Mouse (Mus musculus): Measurements from ENCODE around the gene Cst7. TPM values are rescaled to one million over a fixed set of nuclear protein-coding genes. Genes with fewer than 3 reads are reported as not detected.
"Not testable (repeated sequence)": the region's sequence is repeated elsewhere in the genome, so short reads cannot be mapped to it uniquely, and the experiment has no call there.

Gene Cst7
- total RNA-seq (2015) (422 and 485 TPM in 2 replicates), total RNA-seq (2017) (323 and 389 TPM in 2 replicates)

- peak; percentile 67 for ATAC-seq (replicated peaks; ENCODE audit: poor library complexity)
Measured at GRCm38 (mm10) chr2:150569847-150570590, at the start of gene Cst7. TSS of gene Cst7 (plus strand) at chr2:150570415.

DNA sequence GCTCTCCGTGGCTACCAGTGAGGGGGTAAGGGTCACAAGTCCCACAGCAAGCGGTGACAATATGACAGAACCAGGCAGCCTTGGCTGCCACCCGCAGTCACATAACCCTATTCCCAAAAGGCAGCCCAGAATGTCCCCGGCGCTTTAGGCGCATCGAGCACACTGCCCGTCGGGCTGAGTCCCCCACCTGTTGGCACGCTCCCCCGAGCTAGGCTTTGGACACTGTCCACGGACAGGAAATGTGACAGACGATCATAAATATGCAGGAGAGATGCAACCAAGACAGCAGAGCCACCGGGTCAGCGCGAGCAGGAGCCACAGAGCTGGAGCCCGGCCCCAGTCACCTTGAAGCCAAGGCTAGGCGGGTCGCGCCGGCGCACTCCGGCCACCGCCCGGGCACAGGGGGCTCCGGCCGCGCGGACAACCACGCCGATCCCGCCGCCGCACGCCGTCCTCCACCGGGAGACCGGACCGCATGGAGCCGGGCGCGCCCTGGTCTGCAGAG, 44.5 kb upstream of the Cst7 start:
- ATAC-seq (replicated peaks; ENCODE audit: poor library complexity) = no peak

DNA sequence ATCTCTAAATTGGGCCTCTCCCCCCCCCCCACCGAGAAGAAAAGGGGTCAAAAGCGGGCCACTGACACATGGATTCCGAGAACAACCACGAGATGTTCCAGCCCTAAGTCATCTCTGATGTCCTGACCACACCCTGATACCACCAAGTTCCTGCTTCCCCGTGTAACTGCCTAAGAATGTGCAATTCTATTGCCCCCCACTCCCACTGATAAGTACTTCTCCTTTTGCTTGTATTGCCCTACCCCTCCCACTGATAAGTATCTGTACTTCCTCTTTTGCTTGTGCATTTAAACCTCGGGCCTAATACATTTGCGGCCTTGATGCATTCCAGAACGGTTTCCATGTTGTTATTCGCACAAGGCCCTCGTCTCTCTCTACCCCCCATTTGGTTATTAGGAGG, 20.6 kb upstream of the Cst7 start:
- ATAC-seq (replicated peaks; ENCODE audit: poor library complexity) = not testable (repeated sequence)

DNA sequence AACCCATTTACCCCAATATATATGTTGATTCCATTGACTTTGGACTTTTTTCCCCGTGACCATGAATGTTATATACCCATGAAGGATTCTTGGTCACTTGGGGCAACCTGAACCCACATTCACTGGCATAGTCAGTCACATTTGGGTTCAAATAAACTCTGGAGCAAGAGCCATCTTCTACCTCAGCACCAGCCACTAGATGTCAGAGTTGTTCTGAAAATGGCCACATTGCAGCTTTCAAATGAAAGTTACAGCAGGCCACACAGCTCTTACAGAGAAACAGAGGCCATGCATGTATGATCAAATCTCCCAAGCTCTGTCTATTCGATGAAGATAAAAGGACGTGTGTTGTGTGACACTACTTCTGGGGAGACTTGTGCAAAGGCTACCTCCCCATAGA, 11.6 kb upstream of the Cst7 start:
- ATAC-seq (replicated peaks; ENCODE audit: poor library complexity) = peak; percentile 100

DNA sequence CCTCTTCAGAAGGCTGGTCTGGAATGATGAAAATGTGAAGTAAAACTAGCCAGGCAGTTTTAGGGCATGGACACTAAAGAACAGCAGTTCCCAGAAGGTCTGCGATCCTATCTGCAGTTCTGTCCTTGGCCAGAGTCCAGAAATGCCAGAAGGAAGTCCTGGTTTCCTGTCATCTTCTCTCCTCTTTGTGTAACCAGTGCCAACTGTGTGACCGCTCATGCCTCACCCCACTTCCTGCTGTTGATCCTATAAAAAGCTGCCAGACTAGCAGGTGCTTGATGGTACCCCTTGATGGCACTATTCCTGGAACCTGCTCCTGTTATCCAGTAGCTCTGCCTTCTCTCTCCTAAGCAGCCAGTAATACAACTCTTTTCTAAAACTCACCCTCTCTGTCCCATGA, 3.2 kb upstream of the Cst7 start:
- ATAC-seq (replicated peaks; ENCODE audit: poor library complexity) = peak; percentile 51

- ATAC-seq (replicated peaks; ENCODE audit: poor library complexity) = no peak
Measured at GRCm38 (mm10) chr2:150570761-150571160, 546 bp downstream of the Cst7 start.

- ATAC-seq (replicated peaks; ENCODE audit: poor library complexity) = peak; percentile 48
Measured at GRCm38 (mm10) chr2:150572463-150572862, 2.2 kb downstream of the Cst7 start.

- no peak for ATAC-seq (replicated peaks; ENCODE audit: poor library complexity)
Measured at GRCm38 (mm10) chr2:150576256-150576655, 6.0 kb downstream of the Cst7 start.

GRCm38 (mm10) chr2:150578603-150579002, 8.4 kb downstream of the Cst7 start:
- ATAC-seq (replicated peaks; ENCODE audit: poor library complexity) = no peak

DNA sequence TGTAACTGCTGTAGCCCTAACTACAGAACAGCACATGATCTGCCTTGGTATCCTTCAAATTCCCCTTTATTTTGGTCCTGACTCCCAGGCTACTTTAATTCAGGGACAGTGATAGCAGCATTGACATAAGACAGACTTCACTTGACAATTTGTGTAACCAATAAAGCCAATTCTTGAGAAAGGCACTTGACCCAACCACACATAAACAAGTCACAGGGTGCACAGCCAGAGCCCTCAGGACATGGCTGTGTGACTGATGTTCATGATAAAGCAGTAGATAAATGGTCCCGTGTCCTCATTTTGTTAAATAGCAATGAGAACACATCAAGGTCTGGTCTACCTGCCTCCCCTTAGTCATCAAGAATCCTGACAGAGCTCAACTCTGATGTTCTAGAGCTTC, 9.4 kb downstream of the Cst7 start:
- ATAC-seq (replicated peaks; ENCODE audit: poor library complexity) = no peak

GRCm38 (mm10) chr2:150589076-150589475, 18.9 kb downstream of the Cst7 start:
- ATAC-seq (replicated peaks; ENCODE audit: poor library complexity) = no peak

- peak; percentile 29 for ATAC-seq (replicated peaks; ENCODE audit: poor library complexity)
Measured at GRCm38 (mm10) chr2:150595411-150596190, 25.4 kb downstream of the Cst7 start.

DNA sequence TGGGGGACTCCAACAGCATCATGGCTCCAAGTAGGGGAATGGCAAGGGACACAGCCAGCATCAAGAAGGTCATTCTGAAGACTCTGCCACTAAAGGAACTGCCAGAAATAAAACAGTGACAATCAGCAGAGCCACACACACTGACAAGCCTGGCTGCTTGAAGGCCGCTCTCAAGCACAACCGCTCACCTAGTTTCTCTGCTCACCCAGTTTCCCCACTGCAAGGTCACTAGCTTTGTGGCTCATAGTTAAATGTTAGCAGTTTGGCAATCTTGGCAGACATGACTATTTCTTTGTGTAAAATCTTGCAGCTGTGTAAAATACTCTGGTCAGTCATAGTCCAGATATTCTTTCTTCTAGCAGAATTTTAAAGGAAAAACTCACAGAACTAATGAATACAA, 30.0 kb downstream of the Cst7 start:
- ATAC-seq (replicated peaks; ENCODE audit: poor library complexity) = no peak

DNA sequence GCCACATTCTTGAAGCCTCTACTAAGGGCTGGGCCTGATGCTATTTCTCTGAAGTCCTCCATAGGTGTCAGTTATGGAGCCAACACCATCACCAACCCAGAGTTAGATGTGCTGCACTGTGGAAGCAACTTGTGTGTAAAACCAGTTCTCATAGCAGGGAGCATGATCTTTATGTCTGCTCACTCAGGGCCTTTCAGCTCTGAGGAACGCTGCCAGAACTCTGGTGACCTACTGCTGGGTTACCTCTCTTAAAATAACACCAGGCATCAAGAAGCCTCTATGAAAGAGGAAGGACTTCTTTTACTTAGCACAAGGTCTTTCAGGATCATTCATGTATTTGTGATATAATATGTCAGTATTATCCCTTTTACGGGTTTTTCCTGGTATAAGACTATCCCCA, 32.0 kb downstream of the Cst7 start:
- ATAC-seq (replicated peaks; ENCODE audit: poor library complexity) = no peak

- peak; percentile 15 for ATAC-seq (replicated peaks; ENCODE audit: poor library complexity)
Measured at GRCm38 (mm10) chr2:150604802-150605201, 34.6 kb downstream of the Cst7 start.

DNA sequence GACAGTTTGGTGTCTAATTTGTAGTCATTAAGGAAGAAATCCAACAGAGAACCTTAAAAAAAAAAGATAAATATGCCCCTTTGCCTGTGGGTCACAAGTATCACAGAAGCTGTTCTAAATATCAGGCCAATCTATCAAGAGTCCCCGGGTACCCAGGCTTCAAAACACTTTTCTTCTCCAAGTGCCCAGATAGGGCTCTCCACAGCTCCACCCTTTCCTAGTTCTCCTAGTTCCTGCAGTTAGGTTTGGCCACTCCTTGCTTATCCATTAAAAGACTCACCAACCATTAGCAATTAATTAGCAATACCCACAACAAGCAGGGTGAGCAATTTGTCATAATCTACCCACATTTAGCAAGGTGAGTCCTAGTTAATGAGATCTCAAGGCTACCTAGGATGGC, 36.9 kb downstream of the Cst7 start:
- no peak for ATAC-seq (replicated peaks; ENCODE audit: poor library complexity)

- peak; percentile 81 for ATAC-seq (replicated peaks; ENCODE audit: poor library complexity)
Measured at GRCm38 (mm10) chr2:150608087-150608799, 38.0 kb downstream of the Cst7 start, which contains the start of gene Apmap. TSS of gene Apmap (minus strand) at chr2:150608567.

DNA sequence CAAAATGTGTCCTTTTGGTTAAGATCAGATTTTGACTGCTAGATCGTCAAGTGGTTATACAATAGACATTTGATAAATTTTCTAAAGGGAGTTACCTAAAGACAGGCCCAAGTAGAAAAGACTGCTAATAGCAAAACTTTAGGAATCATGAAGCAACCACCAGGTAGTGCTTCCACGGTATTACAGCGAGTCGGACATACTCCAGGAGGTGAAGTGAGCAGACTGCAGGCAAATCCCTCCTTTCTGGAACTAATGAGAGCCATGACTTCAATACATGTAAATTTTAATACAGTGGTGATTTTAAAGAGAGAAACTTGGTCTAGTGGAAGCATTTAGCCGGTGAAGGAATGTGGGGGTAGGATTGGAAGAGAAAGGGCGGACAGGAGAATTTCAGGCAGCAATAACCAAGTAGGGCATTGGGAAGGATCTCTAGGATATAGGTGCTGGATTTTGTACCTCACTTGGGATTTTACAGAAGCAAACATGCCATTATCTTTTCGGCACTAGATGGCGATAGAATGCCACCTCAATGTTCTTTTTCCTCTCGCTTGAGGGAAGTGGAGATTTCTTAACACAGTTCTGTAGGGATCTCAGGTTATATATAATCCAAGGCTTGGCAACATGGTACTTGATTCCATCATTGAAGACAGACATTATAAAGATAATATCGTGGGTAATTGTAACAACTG, 38.8 kb downstream of the Cst7 start:
- peak; percentile 65 for ATAC-seq (replicated peaks; ENCODE audit: poor library complexity)

GRCm38 (mm10) chr2:150610097-150610496, 39.9 kb downstream of the Cst7 start:
- peak; percentile 2; the same call in 1 of the 2 replicates for ATAC-seq (replicated peaks; ENCODE audit: poor library complexity)

- peak; percentile 42 for ATAC-seq (replicated peaks; ENCODE audit: poor library complexity)
Measured at GRCm38 (mm10) chr2:150621698-150622097, 51.5 kb downstream of the Cst7 start.

DNA sequence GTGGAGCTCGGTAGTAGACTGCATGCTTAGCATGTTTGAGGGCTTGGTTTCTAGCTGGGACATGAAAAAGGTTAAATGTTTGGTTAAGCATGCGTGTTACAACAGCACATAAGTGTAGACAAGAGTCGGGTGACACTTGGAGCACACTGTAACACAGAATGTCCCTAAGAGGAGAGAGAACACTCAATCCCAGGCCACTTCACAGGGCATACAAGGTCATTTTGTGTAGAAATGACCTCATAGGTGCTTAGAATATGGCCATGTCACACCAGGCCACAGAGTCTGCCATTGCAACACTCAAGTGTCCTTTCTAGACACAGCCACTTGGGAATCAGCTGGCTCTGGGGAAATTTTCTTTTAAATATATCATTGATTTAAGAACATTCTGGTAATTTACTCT, 53.7 kb downstream of the Cst7 start:
- no peak for ATAC-seq (replicated peaks; ENCODE audit: poor library complexity)

Data from megakaryocyte progenitor cell, adult 5-6 weeks (primary cell).